13 mouse cellular contexts compared by ENCODE assay signal in genomic region chr7:118026106-118026526, GRCm38 (mm10).
DNase-seq lines count a peak whose midpoint lies in the region; ATAC-seq and TF ChIP-seq lines count a peak whose summit lies in the region.
"Had no signal": no experiment of that assay in that cellular context is flagged by ENCODE, and none has a peak within 500 bp of the region (broad histone marks: within the 10 kb centered on the region; RNA-seq: fewer than 3 reads in every experiment).

No protein-coding gene starts in this region.

- peak; percentile 3 for DNase-seq in hindbrain, embryonic 10.5 days (ENCODE audit: low spot score)
- DNase-seq in brain, embryonic 14.5 days (ENCODE audit: low read depth) = peak; percentile 90
- DNase-seq in forebrain, embryonic 14.5 days (ENCODE audit: low spot score) = peak; percentile 73
- DNase-seq in layer of hippocampus, postnatal 10 days (ENCODE audit: low spot score in 2 of 2) = no peak
- DNase-seq in frontal cortex, postnatal 25 days (ENCODE audit: low spot score in 2 of 2) = no peak
- DNase-seq: adrenal gland, postnatal 25 days; kidney, adult 9 months; liver, embryonic 13.5 days; thymus, postnatal 4 days had no signal

- WGBS in hindbrain, embryonic 10.5 days = 23% methylated on average over 10 of the region's 10 CpGs
- WGBS in hindbrain, embryonic 12.5 days = 19% methylated on average over 10 of the region's 10 CpGs
- 7% methylated on average over 10 of the region's 10 CpGs for WGBS in forebrain, embryonic 14.5 days
- WGBS in midbrain, embryonic 15.5 days = 6% methylated on average over 10 of the region's 10 CpGs

- no peak for TF ChIP-seq CTCF in brain, embryonic 14.5 days (IDR thresholded peaks at IDR 0.05; ENCODE audit: borderline replicate concordance, extremely low read depth, insufficient read depth, insufficient read length)

- ATAC-seq in hindbrain, embryonic 12.5 days (ENCODE audit: low FRiP score) = no peak
- peak; percentile 72 for ATAC-seq in forebrain, embryonic 14.5 days
- peak; percentile 87 for ATAC-seq in midbrain, embryonic 15.5 days (replicated peaks)
- no peak for ATAC-seq in megakaryocyte, adult 5-6 weeks (ENCODE audit: poor library complexity, severe bottlenecking)

- H3K36me3 ChIP-seq in hindbrain, embryonic 10.5 days = no peaks in the 10 kb centered on the region
- H3K36me3 ChIP-seq in hindbrain, embryonic 12.5 days = no peaks in the 10 kb centered on the region
- no peaks in the 10 kb centered on the region for H3K36me3 ChIP-seq in forebrain, embryonic 14.5 days (ENCODE audit: control insufficient read depth, insufficient read depth, low read length)
- H3K36me3 ChIP-seq in midbrain, embryonic 15.5 days (replicated peaks) = no peaks in the 10 kb centered on the region
- H3K36me3 ChIP-seq: heart, embryonic 15.5 days; liver, embryonic 13.5 days had no signal

- H3K27ac ChIP-seq in hindbrain, embryonic 10.5 days = peak overlapping the region; percentile 67
- no peak overlapping the region for H3K27ac ChIP-seq in hindbrain, embryonic 12.5 days
- no peak overlapping the region for H3K27ac ChIP-seq in forebrain, embryonic 14.5 days (ENCODE audit: low read depth, low read length)
- peak overlapping the region; percentile 56 for H3K27ac ChIP-seq in midbrain, embryonic 15.5 days
- H3K27ac ChIP-seq: heart, embryonic 15.5 days; liver, embryonic 13.5 days had no signal

- no peak for TF ChIP-seq POLR2A in brain, embryonic 14.5 days (IDR thresholded peaks at IDR 0.05; ENCODE audit: borderline replicate concordance, extremely low read depth, insufficient read depth, insufficient read length, poor library complexity, severe bottlenecking)

- H3K27me3 ChIP-seq in hindbrain, embryonic 10.5 days (ENCODE audit: insufficient read depth, poor library complexity, severe bottlenecking) = no peaks in the 10 kb centered on the region
- no peaks in the 10 kb centered on the region for H3K27me3 ChIP-seq in hindbrain, embryonic 12.5 days
- no peaks in the 10 kb centered on the region for H3K27me3 ChIP-seq in forebrain, embryonic 14.5 days (replicated peaks; ENCODE audit: control insufficient read depth, insufficient read depth, low read length)
- no peaks in the 10 kb centered on the region for H3K27me3 ChIP-seq in midbrain, embryonic 15.5 days (replicated peaks)
- H3K27me3 ChIP-seq: heart, embryonic 15.5 days; liver, embryonic 13.5 days had no signal

- H3K4me2 ChIP-seq in hindbrain, embryonic 12.5 days (replicated peaks) = no peak overlapping the region
- no peak overlapping the region for H3K4me2 ChIP-seq in forebrain, embryonic 14.5 days (ENCODE audit: low read length)
- H3K4me2 ChIP-seq in midbrain, embryonic 15.5 days = no peak overlapping the region
- H3K4me2 ChIP-seq: heart, embryonic 15.5 days; liver, embryonic 13.5 days had no signal

- no peak overlapping the region for H3K9ac ChIP-seq in hindbrain, embryonic 12.5 days
- H3K9ac ChIP-seq in forebrain, embryonic 14.5 days (ENCODE audit: low read length) = peak overlapping the region; percentile 25; the same call in 1 of the 2 replicates
- H3K9ac ChIP-seq in midbrain, embryonic 15.5 days = no peak overlapping the region
- H3K9ac ChIP-seq: heart, embryonic 15.5 days; liver, embryonic 13.5 days had no signal

- no peaks in the 10 kb centered on the region for H3K9me3 ChIP-seq in hindbrain, embryonic 10.5 days
- H3K9me3 ChIP-seq in hindbrain, embryonic 12.5 days (replicated peaks) = no peaks in the 10 kb centered on the region
- H3K9me3 ChIP-seq in forebrain, embryonic 14.5 days (replicated peaks; ENCODE audit: control insufficient read depth, low read length) = no peaks in the 10 kb centered on the region
- no peaks in the 10 kb centered on the region for H3K9me3 ChIP-seq in midbrain, embryonic 15.5 days
- H3K9me3 ChIP-seq: heart, embryonic 15.5 days; liver, embryonic 13.5 days had no signal

- H3K4me3 ChIP-seq in hindbrain, embryonic 10.5 days = no peak overlapping the region
- no peak overlapping the region for H3K4me3 ChIP-seq in hindbrain, embryonic 12.5 days
- no peak overlapping the region for H3K4me3 ChIP-seq in forebrain, embryonic 14.5 days (ENCODE audit: low read depth, low read length)
- no peak overlapping the region for H3K4me3 ChIP-seq in midbrain, embryonic 15.5 days
- H3K4me3 ChIP-seq: heart, embryonic 15.5 days; liver, embryonic 13.5 days had no signal

- peaks cover 12% of the 10 kb centered on the region for H3K4me1 ChIP-seq in hindbrain, embryonic 10.5 days (replicated peaks)
- peaks cover 5% of the 10 kb centered on the region; the same call in 1 of the 2 replicates for H3K4me1 ChIP-seq in hindbrain, embryonic 12.5 days
- peaks cover 10% of the 10 kb centered on the region for H3K4me1 ChIP-seq in forebrain, embryonic 14.5 days (ENCODE audit: control insufficient read depth, insufficient read depth, low read length)
- H3K4me1 ChIP-seq in midbrain, embryonic 15.5 days = peaks cover 19% of the 10 kb centered on the region
- H3K4me1 ChIP-seq: liver, embryonic 13.5 days had no signal

Comparison
In these comparisons a context has a peak if more than half of its experiments do, and no peak if none do; other contexts are left out.
1. H3K27ac ChIP-seq: peak in hindbrain, embryonic 10.5 days (single experiment) and midbrain, embryonic 15.5 days (single experiment); none in hindbrain, embryonic 12.5 days (single experiment) and forebrain, embryonic 14.5 days (single experiment).
2. DNase-seq: peak in hindbrain, embryonic 10.5 days (single experiment), brain, embryonic 14.5 days (single experiment) and forebrain, embryonic 14.5 days (single experiment); none in layer of hippocampus, postnatal 10 days (0 of 2) and frontal cortex, postnatal 25 days (0 of 2).
3. ATAC-seq: peak in forebrain, embryonic 14.5 days (single experiment) and midbrain, embryonic 15.5 days (single experiment); none in hindbrain, embryonic 12.5 days (single experiment) and megakaryocyte, adult 5-6 weeks (single experiment).